ENCODE assay signal across 26 mouse cellular contexts in the genomic region with DNA sequence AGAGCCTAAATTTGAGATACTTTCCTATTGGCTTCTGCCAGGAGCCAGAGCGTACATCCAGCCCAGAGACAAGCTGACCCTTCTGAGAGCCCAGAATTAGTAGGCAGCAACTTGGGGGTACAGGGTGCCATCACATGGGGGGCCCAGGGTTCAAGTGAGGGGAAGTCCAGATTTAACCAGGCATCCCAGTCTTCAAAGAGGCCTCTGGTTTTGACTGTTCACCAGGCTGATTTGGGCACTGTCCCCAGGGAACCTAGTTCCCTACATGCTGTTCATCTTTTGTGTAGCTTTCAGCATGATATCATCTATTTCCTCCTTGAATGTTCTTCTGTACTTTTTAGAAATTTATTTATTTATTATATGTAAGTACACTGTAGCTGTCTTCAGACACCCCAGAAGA.
"Had no signal": no experiment of that assay in that cellular context is flagged by ENCODE, and none has a peak within 500 bp of the region (broad histone marks: within the 10 kb centered on the region; RNA-seq: fewer than 3 reads in every experiment).

No protein-coding gene starts in this region.

- H3K4me1 ChIP-seq: heart, embryonic 12.5 days; hindbrain, embryonic 15.5 days; limb, embryonic 12.5 days; liver, embryonic 13.5 days had no signal

- ATAC-seq: hindbrain, postnatal 0 days; intestine, embryonic 16.5 days had no signal

- H3K4me3 ChIP-seq: gastrocnemius, adult 2 months; heart, embryonic 10.5 days; heart, embryonic 12.5 days; hindbrain, embryonic 10.5 days; hindbrain, embryonic 13.5 days; hindbrain, embryonic 15.5 days; layer of hippocampus, adult 2 months; left cerebral cortex, adult 2 months; limb, embryonic 10.5 days; limb, embryonic 12.5 days; liver, embryonic 13.5 days had no signal

- H3K9ac ChIP-seq: heart, embryonic 12.5 days; hindbrain, embryonic 13.5 days; hindbrain, embryonic 15.5 days; limb, embryonic 12.5 days; liver, embryonic 13.5 days had no signal

- H3K36me3 ChIP-seq: heart, embryonic 10.5 days; heart, embryonic 12.5 days; hindbrain, embryonic 10.5 days; hindbrain, embryonic 13.5 days; hindbrain, embryonic 15.5 days; limb, embryonic 10.5 days; limb, embryonic 12.5 days; liver, embryonic 13.5 days had no signal

- H3K9me3 ChIP-seq: heart, embryonic 10.5 days; heart, embryonic 12.5 days; hindbrain, embryonic 10.5 days; hindbrain, embryonic 13.5 days; hindbrain, embryonic 15.5 days; limb, embryonic 10.5 days; limb, embryonic 12.5 days; liver, embryonic 13.5 days had no signal

- DNase-seq: gastrocnemius, adult 2 months; gastrocnemius, postnatal 10 days; gastrocnemius, postnatal 25 days; heart, adult 18-20 months; heart, postnatal 10 days; heart, postnatal 4 days; kidney, adult 11 months; kidney, adult 2 months; kidney, adult 9 months; kidney, postnatal 10 days; kidney, postnatal 25 days; kidney, postnatal 4 days; liver; liver, embryonic 13.5 days had no signal

- H3K4me2 ChIP-seq: heart, embryonic 12.5 days; hindbrain, embryonic 13.5 days; hindbrain, embryonic 15.5 days; limb, embryonic 12.5 days; liver, embryonic 11.5 days; liver, embryonic 13.5 days had no signal

- H3K27ac ChIP-seq: gastrocnemius, adult 2 months; heart, embryonic 10.5 days; hindbrain, embryonic 10.5 days; hindbrain, embryonic 13.5 days; hindbrain, embryonic 15.5 days; hindbrain, postnatal 0 days; layer of hippocampus, adult 2 months; left cerebral cortex, adult 2 months; limb, embryonic 10.5 days; limb, embryonic 12.5 days; liver, embryonic 13.5 days had no signal

- H3K27me3 ChIP-seq: heart, embryonic 12.5 days; hindbrain, embryonic 13.5 days; hindbrain, embryonic 15.5 days; limb, embryonic 12.5 days; liver, embryonic 13.5 days had no signal
